Mouse (Mus musculus) thymus, postnatal 10 days (tissue): ENCODE measurements around the gene Lcn12.
A peak's percentile ranks its signal among the peaks of the same experiment; 100 is the strongest.

Source experiments
- DNase-seq, 2 experiments: peaks; one replicate each; pipeline ENCODE4 v3.0.0; 2021; ENCODE audit warnings: low spot score in 2 of 2

Gene Lcn12

GRCm38 (mm10) chr2:25493476-25493961 is at the start of gene Lcn12:
Gene Lcn12, minus strand, starts transcription at chr2:25493911.
- no peak for DNase-seq

- DNase-seq = no peak
Observed at GRCm38 (mm10) chr2:25541644-25542367, 48.1 kb upstream of the Lcn12 start.

GRCm38 (mm10) chr2:25540541-25540948 is 46.8 kb upstream of the Lcn12 start:
- no peak for DNase-seq

GRCm38 (mm10) chr2:25536531-25536930 is 42.8 kb upstream of the Lcn12 start:
- no peak for DNase-seq

GRCm38 (mm10) chr2:25534866-25535182 is 41.1 kb upstream of the Lcn12 start:
- no peak for DNase-seq

- no peak for DNase-seq
Observed at GRCm38 (mm10) chr2:25534178-25534865, 40.6 kb upstream of the Lcn12 start.

GRCm38 (mm10) chr2:25533707-25534106 is 40.0 kb upstream of the Lcn12 start:
- no peak for DNase-seq

- no peak for DNase-seq
Observed at GRCm38 (mm10) chr2:25526510-25527302, 33.0 kb upstream of the Lcn12 start.

GRCm38 (mm10) chr2:25509912-25510311 is 16.2 kb upstream of the Lcn12 start:
- DNase-seq = no peak

- DNase-seq = peak; percentile 63 to 68
Observed at GRCm38 (mm10) chr2:25506964-25507363, 13.3 kb upstream of the Lcn12 start.

- no peak for DNase-seq
Observed at GRCm38 (mm10) chr2:25505860-25506259, 12.1 kb upstream of the Lcn12 start.

GRCm38 (mm10) chr2:25505000-25505399 is 11.3 kb upstream of the Lcn12 start:
- DNase-seq = no peak

GRCm38 (mm10) chr2:25504538-25504937 is 10.8 kb upstream of the Lcn12 start:
- DNase-seq = no peak

GRCm38 (mm10) chr2:25502726-25503125 is 9.0 kb upstream of the Lcn12 start:
- DNase-seq = no peak

- DNase-seq = no peak
Observed at GRCm38 (mm10) chr2:25501593-25502486, 8.1 kb upstream of the Lcn12 start, which contains the start of gene C8g. Gene C8g, minus strand, starts transcription at chr2:25501719.

- peak; percentile 79 to 83 for DNase-seq
Observed at GRCm38 (mm10) chr2:25500576-25501405, 7.1 kb upstream of the Lcn12 start, which contains the start of gene Fbxw5. Gene Fbxw5, plus strand, starts transcription at chr2:25500750.

- DNase-seq = no peak
Observed at GRCm38 (mm10) chr2:25500071-25500575, 6.4 kb upstream of the Lcn12 start.

- no peak for DNase-seq
Observed at GRCm38 (mm10) chr2:25498622-25499478, 5.1 kb upstream of the Lcn12 start.
